Mouse (Mus musculus): ENCODE results near the gene Bst2. TPM values are rescaled to one million over a fixed set of nuclear protein-coding genes. Genes with fewer than 3 reads are reported as not detected.

Gene Bst2
- polyA plus RNA-seq, 1 experiment from 2014 or later = 52.3 TPM

GRCm38 (mm10) chr8:71558071-71558957 lies 21.1 kb upstream of the Bst2 start, which contains the start of gene Tmem221:
Gene Tmem221, minus strand, starts transcription at chr8:71558871.
- Histone ChIP-seq H3K9ac (peak within 1 kb of the TSS; percentile 25; the same call in 1 of the 2 replicates), H3K27ac (no peak within 1 kb of the TSS), H3K4me2 (peak within 1 kb of the TSS; percentile 91), H3K4me1 (peaks cover 17% of the 10 kb centered on the region; the same call in 1 of the 2 replicates), H3K4me3 (replicated peaks) (peak within 1 kb of the TSS; percentile 48), H3K36me3 (no peaks in the 10 kb centered on the region), H3K27me3 (replicated peaks) (peaks cover 49% of the 10 kb centered on the region), H3K9me3 (no peaks in the 10 kb centered on the region)
- peak; percentile 32 for ATAC-seq (ENCODE audit: insufficient read depth, low FRiP score, low read depth)
- 3% methylated on average over 70 of the region's 70 CpGs for WGBS

GRCm38 (mm10) chr8:71554644-71555043 lies 17.4 kb upstream of the Bst2 start:
- Histone ChIP-seq H3K27ac (no peak overlapping the region), H3K9me3 (no peaks in the 10 kb centered on the region), H3K4me2 (no peak overlapping the region), H3K9ac (no peak overlapping the region), H3K27me3 (replicated peaks) (peaks cover 29% of the 10 kb centered on the region), H3K4me3 (replicated peaks) (no peak overlapping the region), H3K36me3 (no peaks in the 10 kb centered on the region), H3K4me1 (peaks cover 9% of the 10 kb centered on the region; the same call in 1 of the 2 replicates)
- no peak for ATAC-seq (ENCODE audit: insufficient read depth, low FRiP score, low read depth)
- 84% methylated on average over 2 of the region's 2 CpGs for WGBS

- Histone ChIP-seq H3K4me1 (peaks cover 9% of the 10 kb centered on the region; the same call in 1 of the 2 replicates), H3K4me3 (replicated peaks) (no peak overlapping the region), H3K4me2 (no peak overlapping the region), H3K9me3 (no peaks in the 10 kb centered on the region), H3K36me3 (no peaks in the 10 kb centered on the region), H3K27ac (no peak overlapping the region), H3K27me3 (replicated peaks) (peaks cover 23% of the 10 kb centered on the region), H3K9ac (no peak overlapping the region)
- no peak for ATAC-seq (ENCODE audit: insufficient read depth, low FRiP score, low read depth)
- whole genome bisulfite sequencing = 61% methylated on average over 6 of the region's 6 CpGs
These were observed 16.7 kb upstream of the Bst2 start for GRCm38 (mm10) chr8:71554001-71554400.

GRCm38 (mm10) chr8:71552770-71553169 lies 15.5 kb upstream of the Bst2 start:
- Histone ChIP-seq H3K9ac (no peak overlapping the region), H3K4me2 (no peak overlapping the region), H3K4me3 (replicated peaks) (no peak overlapping the region), H3K9me3 (no peaks in the 10 kb centered on the region), H3K36me3 (peaks cover 6% of the 10 kb centered on the region; the same call in 1 of the 2 replicates), H3K4me1 (no peaks in the 10 kb centered on the region), H3K27ac (peak overlapping the region; percentile 64; the same call in 1 of the 2 replicates), H3K27me3 (replicated peaks) (peaks cover 12% of the 10 kb centered on the region; the same call in 1 of the 2 replicates)
- WGBS = 34% methylated on average over 6 of the region's 6 CpGs
- ATAC-seq (ENCODE audit: insufficient read depth, low FRiP score, low read depth) = no peak; the same call in 1 of the 2 replicates

- ATAC-seq (ENCODE audit: insufficient read depth, low FRiP score, low read depth) = no peak
- Histone ChIP-seq H3K4me3 (replicated peaks) (no peak overlapping the region), H3K27me3 (replicated peaks) (no peaks in the 10 kb centered on the region), H3K9me3 (no peaks in the 10 kb centered on the region), H3K9ac (no peak overlapping the region), H3K27ac (no peak overlapping the region), H3K36me3 (peaks cover 10% of the 10 kb centered on the region), H3K4me1 (no peaks in the 10 kb centered on the region), H3K4me2 (no peak overlapping the region)
- WGBS = 54% methylated on average over 7 of the region's 7 CpGs
These were observed 13.5 kb upstream of the Bst2 start for GRCm38 (mm10) chr8:71550754-71551153.

GRCm38 (mm10) chr8:71547590-71547989 lies 10.3 kb upstream of the Bst2 start:
- Histone ChIP-seq H3K9me3 (no peaks in the 10 kb centered on the region), H3K36me3 (peaks cover 17% of the 10 kb centered on the region), H3K4me1 (peaks cover 11% of the 10 kb centered on the region), H3K27me3 (replicated peaks) (no peaks in the 10 kb centered on the region), H3K9ac (no peak overlapping the region), H3K27ac (no peak overlapping the region), H3K4me3 (replicated peaks) (no peak overlapping the region), H3K4me2 (no peak overlapping the region)
- ATAC-seq (ENCODE audit: insufficient read depth, low FRiP score, low read depth) = no peak
- 83% methylated on average over 7 of the region's 7 CpGs for WGBS

GRCm38 (mm10) chr8:71545053-71545452 lies 7.8 kb upstream of the Bst2 start:
- no peaks in the 10 kb centered on the region for H3K27me3 ChIP-seq (replicated peaks)
- H3K36me3 ChIP-seq = peaks cover 17% of the 10 kb centered on the region
- H3K27ac ChIP-seq = no peak overlapping the region
- no peak for ATAC-seq (ENCODE audit: insufficient read depth, low FRiP score, low read depth)
- H3K9me3 ChIP-seq = no peaks in the 10 kb centered on the region
- H3K9ac ChIP-seq = no peak overlapping the region
- H3K4me2 ChIP-seq = no peak overlapping the region
- H3K4me3 ChIP-seq (replicated peaks) = no peak overlapping the region
- WGBS = 91% methylated on average over 11 of the region's 11 CpGs
- peaks cover 11% of the 10 kb centered on the region for H3K4me1 ChIP-seq

GRCm38 (mm10) chr8:71543755-71544154 lies 6.5 kb upstream of the Bst2 start:
- no peak for ATAC-seq (ENCODE audit: insufficient read depth, low FRiP score, low read depth)
- WGBS = 81% methylated on average over 9 of the region's 9 CpGs
- Histone ChIP-seq H3K9ac (no peak overlapping the region), H3K4me2 (peak overlapping the region; percentile 92), H3K36me3 (peaks cover 17% of the 10 kb centered on the region), H3K4me1 (peaks cover 11% of the 10 kb centered on the region), H3K27me3 (replicated peaks) (no peaks in the 10 kb centered on the region), H3K27ac (no peak overlapping the region), H3K4me3 (replicated peaks) (peak overlapping the region; percentile 93), H3K9me3 (no peaks in the 10 kb centered on the region)

- peak within 1 kb of the TSS; percentile 83 for H3K9ac ChIP-seq
- peaks cover 13% of the 10 kb centered on the region for H3K4me1 ChIP-seq
- H3K4me2 ChIP-seq = peak within 1 kb of the TSS; percentile 92
- no peaks in the 10 kb centered on the region for H3K9me3 ChIP-seq
- peaks cover 12% of the 10 kb centered on the region for H3K36me3 ChIP-seq
- peak; percentile 96 for ATAC-seq (ENCODE audit: insufficient read depth, low FRiP score, low read depth)
- under 1% methylated on average over 55 of the region's 55 CpGs for WGBS
- H3K27ac ChIP-seq = peak within 1 kb of the TSS; percentile 41; the same call in 1 of the 2 replicates
- H3K27me3 ChIP-seq (replicated peaks) = no peaks in the 10 kb centered on the region
- H3K4me3 ChIP-seq (replicated peaks) = peak within 1 kb of the TSS; percentile 93
These were observed 5.5 kb upstream of the Bst2 start, which contains the start of gene Mvb12a for GRCm38 (mm10) chr8:71542632-71543343. Gene Mvb12a, plus strand, starts transcription at chr8:71542922.

- Histone ChIP-seq H3K4me3 (replicated peaks) (no peak overlapping the region), H3K9ac (no peak overlapping the region), H3K4me2 (peak overlapping the region; percentile 78), H3K4me1 (peaks cover 11% of the 10 kb centered on the region; the same call in 1 of the 2 replicates), H3K27me3 (replicated peaks) (no peaks in the 10 kb centered on the region), H3K36me3 (no peaks in the 10 kb centered on the region), H3K27ac (no peak overlapping the region), H3K9me3 (no peaks in the 10 kb centered on the region)
- 60% methylated on average over 5 of the region's 5 CpGs for WGBS
- no peak for ATAC-seq (ENCODE audit: insufficient read depth, low FRiP score, low read depth)
These were observed 1.6 kb downstream of the Bst2 start for GRCm38 (mm10) chr8:71535663-71536062.

- Histone ChIP-seq H3K4me2 (no peak overlapping the region), H3K36me3 (no peaks in the 10 kb centered on the region), H3K9me3 (no peaks in the 10 kb centered on the region), H3K27ac (no peak overlapping the region), H3K27me3 (replicated peaks) (no peaks in the 10 kb centered on the region), H3K4me1 (peaks cover 11% of the 10 kb centered on the region; the same call in 1 of the 2 replicates), H3K4me3 (replicated peaks) (no peak overlapping the region), H3K9ac (no peak overlapping the region)
- 37% methylated on average over 3 of the region's 3 CpGs for WGBS
- 0 out of 2 replicates have a peak, but pooled peaks have one; percentile 9 for ATAC-seq (ENCODE audit: insufficient read depth, low FRiP score, low read depth)
These were observed 2.9 kb downstream of the Bst2 start for GRCm38 (mm10) chr8:71534263-71534810.

Measured in stomach, embryonic 15.5 days (tissue).